Mouse (Mus musculus) bone marrow, adult 2 months (tissue): Measurements from ENCODE around the gene Gm10837.

Experiments
- CTCF ChIP-seq: fragments of 200-500 bp; IDR thresholded peaks from 2 replicates; pipeline ENCODE4 v1.5.1; 2011; ENCODE audit warnings: low read length, control low read depth; ENCODE audit not compliant: control insufficient read depth, insufficient read depth
- POLR2A ChIP-seq: fragments of 200-500 bp; IDR thresholded peaks from 2 replicates; pipeline ENCODE4 v1.6.1; 2011; ENCODE audit warnings: low read depth, mild to moderate bottlenecking, control low read depth, low read length, borderline replicate concordance; ENCODE audit not compliant: control insufficient read depth

- TF ChIP-seq CTCF (no peak), POLR2A (no peak)
Measured at GRCm38 (mm10) chr14:122453388-122453995, 36.9 kb upstream of the Gm10837 start.
